Mouse (Mus musculus) intestine, embryonic 14.5 days (tissue): ENCODE data around the gene Ism2. TPM values are rescaled to one million over a fixed set of nuclear protein-coding genes. Genes with fewer than 3 reads are reported as not detected.
A peak's percentile ranks its signal among the peaks of the same experiment; 100 is the strongest.

Source experiments
- ATAC-seq: fragments of 200-750 bp; cut with Nextera tagmentation; replicated peaks from 2 replicates; pipeline ENCODE4 v1.8.0; 2017; ENCODE audit warnings: low read depth, moderate number of reproducible peaks, moderate TSS enrichment, moderate library complexity; ENCODE audit not compliant: low FRiP score, low TSS enrichment
- DNase-seq: peaks from one replicate; pipeline ENCODE4 v3.0.0-alpha.2; 2018; ENCODE audit warnings: low spot score
- H3K27ac ChIP-seq: fragments of 300-500 bp; sonication (generic); 2 replicates; pipeline ENCODE4 v1.5.1; 2014; ENCODE audit warnings: low read depth, mild to moderate bottlenecking, control low read depth
- H3K27me3 ChIP-seq: fragments of 300-500 bp; sonication (generic); replicated peaks from 2 replicates; pipeline ENCODE4 v1.6.1; 2014; ENCODE audit warnings: low read length, control low read depth; ENCODE audit not compliant: control insufficient read depth, insufficient read depth
- H3K36me3 ChIP-seq: fragments of 300-500 bp; sonication (generic); 2 replicates; pipeline ENCODE4 v1.6.1; 2014; ENCODE audit warnings: low read length, control low read depth; ENCODE audit not compliant: control insufficient read depth, insufficient read depth
- H3K4me1 ChIP-seq: fragments of 300-500 bp; sonication (generic); replicated peaks from 2 replicates; pipeline ENCODE4 v1.6.1; 2014; ENCODE audit warnings: low read length, control low read depth, mixed read lengths; ENCODE audit not compliant: control insufficient read depth, insufficient read depth
- H3K4me2 ChIP-seq: fragments of 300-500 bp; sonication (generic); 2 replicates; pipeline ENCODE4 v1.6.1; 2014; ENCODE audit warnings: low read length
- H3K4me3 ChIP-seq: fragments of 300-500 bp; sonication (generic); 2 replicates; pipeline ENCODE4 v1.5.1; 2014; ENCODE audit warnings: low read depth, low read length, control low read depth, mixed read lengths
- H3K9ac ChIP-seq: fragments of 300-500 bp; sonication (generic); 2 replicates; pipeline ENCODE4 v1.6.1; 2014; ENCODE audit warnings: mild to moderate bottlenecking, low read length
- H3K9me3 ChIP-seq: fragments of 300-500 bp; sonication (generic); 2 replicates; pipeline ENCODE4 v1.6.1; 2016; ENCODE audit warnings: low read length, control low read depth; ENCODE audit not compliant: control insufficient read depth
- WGBS: fragments of 180-500 bp; shearing (Covaris S2); extraction: QIAGEN DNeasy Blood & Tissue Kit; methylation state at CpG from one replicate; pipeline ENCODE4 v1.1.7; 2014; 5-methylcytosine and 5-hydroxymethylcytosine counted together
- polyA plus RNA-seq: library from polyadenylated mRNA; unstranded; fragments of >200 nt; fragmentation: Nextera tagmentation; extraction: Ambion mirVana; gene quantifications from 2 replicates; pipeline ENCODE4 v1.2.1, GENCODE M21; 2014

The Ism2 gene
- polyA plus RNA-seq, 1 experiment from 2014 or later = 0.22 TPM

GRCm38 (mm10) chr12:87267682-87268081 lies 31.8 kb downstream of the Ism2 start:
- DNase-seq = no peak
- Histone ChIP-seq H3K9ac (peak overlapping the region; percentile 78), H3K4me2 (peak overlapping the region; percentile 84), H3K36me3 (peaks cover 61% of the 10 kb centered on the region), H3K4me1 (peaks cover 16% of the 10 kb centered on the region), H3K9me3 (no peaks in the 10 kb centered on the region), H3K27ac (no peak overlapping the region), H3K4me3 (peak overlapping the region; percentile 72), H3K27me3 (no peaks in the 10 kb centered on the region)
- no peak for ATAC-seq
- WGBS = 25% methylated on average over 4 of the region's 4 CpGs

GRCm38 (mm10) chr12:87266827-87267603 lies 32.5 kb downstream of the Ism2 start:
- H3K4me2 ChIP-seq = peak overlapping the region; percentile 84
- peaks cover 58% of the 10 kb centered on the region for H3K36me3 ChIP-seq
- ATAC-seq = peak; percentile 69
- DNase-seq = no peak
- peak overlapping the region; percentile 77 for H3K27ac ChIP-seq
- peaks cover 16% of the 10 kb centered on the region for H3K4me1 ChIP-seq
- no peaks in the 10 kb centered on the region for H3K27me3 ChIP-seq
- peak overlapping the region; percentile 78 for H3K9ac ChIP-seq
- under 1% methylated on average over 31 of the region's 31 CpGs for WGBS
- no peaks in the 10 kb centered on the region for H3K9me3 ChIP-seq
- peak overlapping the region; percentile 72 for H3K4me3 ChIP-seq

DNA sequence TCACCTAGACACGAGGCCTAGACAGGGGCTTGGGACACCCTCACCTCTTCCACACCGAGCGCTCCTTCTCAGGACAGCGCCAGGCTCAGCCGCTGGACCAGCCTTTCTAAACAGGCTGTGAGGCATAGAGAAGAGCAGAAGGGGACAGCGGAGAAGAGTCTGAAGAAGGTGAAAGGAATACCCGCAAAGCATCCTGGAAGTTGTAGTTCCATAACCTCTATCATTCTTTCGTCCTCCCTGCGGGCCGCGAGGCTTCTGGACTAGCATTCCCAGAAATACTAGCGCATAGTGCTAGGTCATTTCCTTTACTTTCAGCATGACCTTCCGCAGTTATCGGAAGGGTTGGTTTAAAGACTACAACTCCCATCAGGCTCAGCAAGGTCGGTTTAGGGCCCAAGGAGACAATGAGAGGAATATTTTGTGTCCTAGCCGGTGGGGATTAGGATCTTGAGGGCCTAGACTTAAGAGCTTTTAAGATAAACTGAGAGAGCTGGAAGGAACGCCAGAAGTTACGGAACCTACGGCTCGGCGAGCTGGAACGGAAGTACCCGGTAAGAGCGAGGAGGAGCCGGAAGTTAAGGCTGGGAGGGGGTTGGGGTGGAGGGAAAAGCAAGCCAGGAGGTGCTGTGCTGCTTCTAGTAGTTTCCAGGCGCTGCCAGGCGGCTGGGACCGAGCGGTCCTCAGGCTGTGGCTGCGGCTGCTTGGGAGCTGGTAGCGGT lies 33.2 kb downstream of the Ism2 start, which contains the start of the genes Vipas39 and Ahsa1:
Gene Vipas39, minus strand, starts transcription at position 149 of the 719 bp plus-strand sequence.
Gene Ahsa1, plus strand, starts transcription at position 372 of the 719 bp plus-strand sequence.
- ATAC-seq = peak; percentile 95
- under 1% methylated on average over 31 of the region's 31 CpGs for WGBS
- Histone ChIP-seq H3K27me3 (no peaks in the 10 kb centered on the region), H3K36me3 (peaks cover 58% of the 10 kb centered on the region), H3K9ac (peak within 1 kb of the TSS; percentile 78), H3K4me1 (peaks cover 16% of the 10 kb centered on the region), H3K4me2 (peak within 1 kb of the TSS; percentile 84), H3K4me3 (peak within 1 kb of the TSS; percentile 72), H3K9me3 (no peaks in the 10 kb centered on the region), H3K27ac (peak within 1 kb of the TSS; percentile 77)
- peak; percentile 96 for DNase-seq

DNA sequence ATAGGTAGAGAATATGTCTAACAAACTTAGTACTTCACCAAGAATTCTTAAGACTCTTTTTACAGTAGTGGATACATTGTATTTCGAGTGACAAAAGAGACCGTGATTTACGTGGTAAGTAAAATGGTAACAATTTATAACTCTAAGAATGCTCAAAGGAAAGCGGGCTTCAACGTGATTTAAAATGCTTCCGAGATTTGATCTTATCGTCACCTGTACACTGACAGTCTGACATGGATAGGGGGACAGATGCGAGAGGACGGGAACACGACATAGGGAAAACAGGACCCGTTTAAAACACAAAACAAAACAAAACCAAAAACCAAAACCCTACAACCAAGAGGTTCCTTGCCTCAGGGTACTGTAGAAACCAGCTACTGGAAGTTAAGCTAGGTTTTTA lies 34.1 kb downstream of the Ism2 start:
- 20% methylated on average over 11 of the region's 11 CpGs for WGBS
- H3K4me1 ChIP-seq = peaks cover 16% of the 10 kb centered on the region
- peak overlapping the region; percentile 72 for H3K4me3 ChIP-seq
- no peak for DNase-seq
- peak overlapping the region; percentile 78 for H3K9ac ChIP-seq
- peak overlapping the region; percentile 65 for H3K4me2 ChIP-seq
- no peaks in the 10 kb centered on the region for H3K9me3 ChIP-seq
- peaks cover 58% of the 10 kb centered on the region for H3K36me3 ChIP-seq
- no peaks in the 10 kb centered on the region for H3K27me3 ChIP-seq
- peak overlapping the region; percentile 77 for H3K27ac ChIP-seq
- no peak for ATAC-seq

DNA sequence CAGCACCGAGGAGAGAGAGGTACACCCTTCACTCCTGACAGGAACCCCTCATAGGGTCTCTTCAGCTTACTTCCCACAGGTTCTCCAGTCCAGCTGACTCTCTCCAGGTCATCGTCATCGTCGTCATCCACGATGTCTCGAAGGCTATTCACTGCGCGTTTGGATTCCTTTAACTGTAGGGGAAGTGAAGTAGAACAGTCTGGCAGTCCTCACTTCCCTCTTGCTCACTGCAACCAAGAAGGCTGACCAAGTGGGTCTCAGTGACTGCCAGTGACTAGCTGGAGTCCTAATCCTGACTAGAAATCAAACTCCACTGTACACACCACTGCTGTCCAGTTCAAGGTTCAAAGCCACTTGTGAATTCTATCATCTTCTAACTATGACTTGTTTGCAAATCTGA lies 38.9 kb downstream of the Ism2 start:
- DNase-seq (no peak), ATAC-seq (no peak)
- Histone ChIP-seq H3K4me3 (no peak overlapping the region), H3K4me1 (peaks cover 7% of the 10 kb centered on the region; the same call in 1 of the 2 replicates), H3K36me3 (peaks cover 80% of the 10 kb centered on the region), H3K9me3 (no peaks in the 10 kb centered on the region), H3K27me3 (no peaks in the 10 kb centered on the region), H3K4me2 (no peak overlapping the region), H3K27ac (no peak overlapping the region), H3K9ac (no peak overlapping the region)
- 98% methylated on average over 8 of the region's 8 CpGs for WGBS

DNA sequence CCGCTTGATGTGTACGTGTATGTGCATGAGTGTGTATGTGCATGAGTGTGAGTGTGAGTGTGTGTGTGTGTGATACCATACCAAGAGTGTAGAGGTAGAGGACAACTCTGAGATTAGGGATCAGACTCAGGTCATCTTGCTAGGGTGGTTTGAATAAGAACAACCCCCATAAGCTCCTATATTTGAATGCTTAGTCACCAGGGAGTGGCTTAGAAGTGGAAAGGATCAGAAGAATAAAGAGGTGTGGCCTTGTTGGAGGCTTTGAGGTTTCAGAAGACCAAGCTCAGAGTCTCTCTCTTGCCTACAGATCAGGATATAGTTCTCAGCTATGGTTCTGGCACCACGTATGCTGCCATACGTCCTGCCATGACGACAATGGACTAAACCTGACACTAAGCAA lies 42.9 kb downstream of the Ism2 start:
- H3K4me1 ChIP-seq = no peaks in the 10 kb centered on the region
- DNase-seq (no peak), ATAC-seq (no peak)
- no peak overlapping the region for H3K9ac ChIP-seq
- H3K27me3 ChIP-seq = no peaks in the 10 kb centered on the region
- WGBS = 94% methylated on average over 5 of the region's 5 CpGs
- H3K4me3 ChIP-seq = no peak overlapping the region
- H3K27ac ChIP-seq = no peak overlapping the region
- H3K36me3 ChIP-seq = peaks cover 90% of the 10 kb centered on the region
- H3K9me3 ChIP-seq = no peaks in the 10 kb centered on the region
- H3K4me2 ChIP-seq = no peak overlapping the region

GRCm38 (mm10) chr12:87253878-87254277 lies 45.6 kb downstream of the Ism2 start:
- Histone ChIP-seq H3K4me1 (no peaks in the 10 kb centered on the region), H3K4me2 (no peak overlapping the region), H3K4me3 (no peak overlapping the region), H3K27ac (no peak overlapping the region), H3K9ac (no peak overlapping the region), H3K27me3 (no peaks in the 10 kb centered on the region), H3K36me3 (peaks cover 92% of the 10 kb centered on the region), H3K9me3 (no peaks in the 10 kb centered on the region)
- 89% methylated on average over 6 of the region's 6 CpGs for WGBS
- DNase-seq = no peak
- ATAC-seq = no peak

- Histone ChIP-seq H3K9me3 (no peaks in the 10 kb centered on the region), H3K4me2 (no peak overlapping the region), H3K27ac (no peak overlapping the region), H3K4me1 (no peaks in the 10 kb centered on the region), H3K4me3 (no peak overlapping the region), H3K9ac (no peak overlapping the region), H3K27me3 (no peaks in the 10 kb centered on the region), H3K36me3 (peaks cover 86% of the 10 kb centered on the region)
- no peak for ATAC-seq
- 89% methylated on average over 6 of the region's 6 CpGs for WGBS
- DNase-seq = no peak
These were observed 49.3 kb downstream of the Ism2 start for GRCm38 (mm10) chr12:87250161-87250560.
